Mouse (Mus musculus): ENCODE data around the gene Tmc6. TPM values are rescaled to one million over a fixed set of nuclear protein-coding genes. Genes with fewer than 3 reads are reported as not detected.

The Tmc6 gene
- total RNA-seq, 1 experiment: 36.0 TPM

DNA sequence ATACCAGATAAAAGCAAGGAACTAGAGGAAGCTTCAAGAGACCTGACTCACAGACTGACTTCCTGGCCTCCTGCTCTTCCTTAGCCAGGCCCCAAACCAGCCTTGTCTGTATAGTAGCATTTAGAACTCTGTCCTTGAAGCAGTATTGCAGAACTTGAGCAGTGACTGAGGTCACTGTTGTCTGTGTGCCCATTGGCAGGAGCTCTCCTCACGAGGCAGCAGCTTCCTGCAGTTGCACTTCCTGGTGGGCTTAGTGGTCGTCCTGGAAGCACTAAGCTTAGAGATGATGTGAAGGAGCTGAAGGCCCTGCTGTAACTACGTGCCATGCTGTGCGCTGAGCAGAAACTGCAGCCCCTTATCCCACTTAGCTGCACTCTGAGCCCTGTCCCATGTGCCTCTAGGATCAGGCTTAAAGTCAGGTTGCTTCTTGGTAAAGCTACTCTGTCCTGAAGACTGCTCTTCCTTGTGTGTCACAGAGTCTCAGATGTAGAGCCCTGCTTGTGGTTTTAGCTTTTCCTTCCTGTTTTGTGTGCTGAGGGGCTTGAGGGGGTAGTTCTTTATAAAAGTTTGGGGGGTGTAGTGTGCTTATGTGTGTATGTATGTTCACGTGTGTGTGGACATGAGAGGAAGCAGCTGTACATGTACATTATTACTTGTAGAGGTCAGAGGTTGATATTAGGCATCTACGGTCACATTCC, 57.2 kb downstream of the Tmc6 start:
- peaks cover 31% of the 10 kb centered on the region for H3K36me3 ChIP-seq (ENCODE audit: control insufficient read depth, insufficient read depth, low read length, poor library complexity, severe bottlenecking)
- no peak overlapping the region for H3K27ac ChIP-seq (ENCODE audit: insufficient read depth, low read depth, low read length, poor library complexity, severe bottlenecking)
- no peaks in the 10 kb centered on the region for H3K9me3 ChIP-seq (ENCODE audit: control insufficient read depth, insufficient read depth, low read depth, low read length)
- H3K4me1 ChIP-seq (ENCODE audit: control insufficient read depth in 2 of 2, insufficient read depth in 2 of 2, low read length in 2 of 2, poor library complexity in 1 of 2): no peaks in the 10 kb centered on the region
- no peak for TF ChIP-seq ZC3H11A (IDR thresholded peaks at IDR 0.05; ENCODE audit: borderline replicate concordance, low read depth, low read length)
- in situ Hi-C loops (cut with MboI; ENCODE audit: low sequenced_read_pairs in 2 of 2, unreplicated experiment in 2 of 2): no loop called here
- DNase-seq (ENCODE audit: low read depth, low spot score): no peak
- H3K9ac ChIP-seq (ENCODE audit: insufficient read depth, low read depth, low read length, poor library complexity, severe bottlenecking): no peak overlapping the region
- H3K4me3 ChIP-seq (ENCODE audit: insufficient read depth in 1 of 2, low read depth in 1 of 2, low read length in 2 of 2, poor library complexity in 1 of 2, severe bottlenecking in 1 of 2): no peak overlapping the region

DNA sequence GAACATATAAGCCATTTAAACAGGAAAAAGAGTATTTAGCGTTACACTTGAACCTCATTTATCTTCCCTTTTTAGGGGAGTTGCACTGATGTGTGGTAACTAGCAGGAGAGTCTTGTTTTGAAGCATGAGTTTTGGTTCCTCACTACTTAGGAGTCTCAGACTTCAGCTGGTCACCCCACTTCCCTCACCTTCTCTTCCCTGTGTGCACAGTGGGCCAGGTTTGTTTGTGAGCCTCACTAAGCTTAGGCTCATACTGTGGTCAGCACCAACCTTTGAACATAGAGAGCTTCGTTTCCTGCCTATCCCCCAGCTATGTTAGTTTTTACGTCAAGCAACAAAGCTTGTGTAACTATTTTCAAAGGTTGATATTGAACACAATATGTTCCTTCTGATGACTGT, 63.2 kb downstream of the Tmc6 start:
- Histone ChIP-seq H3K9ac (ENCODE audit: insufficient read depth, low read depth, low read length, poor library complexity, severe bottlenecking) (no peak overlapping the region), H3K4me3 (ENCODE audit: insufficient read depth in 1 of 2, low read depth in 1 of 2, low read length in 2 of 2, poor library complexity in 1 of 2, severe bottlenecking in 1 of 2) (no peak overlapping the region), H3K36me3 (ENCODE audit: control insufficient read depth, insufficient read depth, low read length, poor library complexity, severe bottlenecking) (peaks cover 44% of the 10 kb centered on the region), H3K4me1 (ENCODE audit: control insufficient read depth in 2 of 2, insufficient read depth in 2 of 2, low read length in 2 of 2, poor library complexity in 1 of 2) (no peaks in the 10 kb centered on the region), H3K9me3 (ENCODE audit: control insufficient read depth, insufficient read depth, low read depth, low read length) (no peaks in the 10 kb centered on the region), H3K27ac (ENCODE audit: insufficient read depth, low read depth, low read length, poor library complexity, severe bottlenecking) (no peak overlapping the region)
- no peak for DNase-seq (ENCODE audit: low read depth, low spot score)
- TF ChIP-seq ZC3H11A (IDR thresholded peaks at IDR 0.05; ENCODE audit: borderline replicate concordance, low read depth, low read length): no peak
- no peak for TF ChIP-seq ZNF384 (IDR thresholded peaks at IDR 0.05; ENCODE audit: low read depth, low read length)
- no peak for TF ChIP-seq CHD2 (IDR thresholded peaks at IDR 0.05; ENCODE audit: low read depth, low read length)
- no peak for TF ChIP-seq HCFC1 (IDR thresholded peaks at IDR 0.05; ENCODE audit: borderline replicate concordance, insufficient read depth, low read length)
- in situ Hi-C loops (cut with MboI; ENCODE audit: low sequenced_read_pairs in 2 of 2, unreplicated experiment in 2 of 2): no loop called here

Other genes with a start within 250 kb of the Tmc6 start
- gene Tnrc6c, start 127.9 kb downstream of the Tmc6 start, total RNA-seq (2012; rRNA removed): 21.5 and 32.4 TPM in 2 replicates
- gene Tmc8, start 122 bp downstream of the Tmc6 start, total RNA-seq (2012; rRNA removed): 3.9 and 7.6 TPM in 2 replicates
- not detected in 2 replicates for gene 6030468B19Rik, start 15.5 kb upstream of the Tmc6 start, total RNA-seq (2012; rRNA removed)
- gene Gm20708, start 27.5 kb upstream of the Tmc6 start, total RNA-seq (2012; rRNA removed): 0.40 and 0.42 TPM in 2 replicates
- 69.6 and 98.0 TPM in 2 replicates for gene Syngr2, start 27.5 kb upstream of the Tmc6 start, total RNA-seq (2012; rRNA removed)
- gene Afmid, start 43.7 kb upstream of the Tmc6 start, total RNA-seq (2012; rRNA removed): 1.8 and 2.4 TPM in 2 replicates
- gene Tk1, start 43.9 kb upstream of the Tmc6 start, total RNA-seq (2012; rRNA removed): 77.5 and 89.3 TPM in 2 replicates
- gene Birc5, start 67.1 kb upstream of the Tmc6 start, total RNA-seq (2012; rRNA removed): 125 and 166 TPM in 2 replicates
- 0.36 and 0.58 TPM in 2 replicates for gene Tmem235, start 78.6 kb upstream of the Tmc6 start, total RNA-seq (2012; rRNA removed)
- 1.2 and 3.1 TPM in 2 replicates for gene Tha1, start 91.3 kb upstream of the Tmc6 start, total RNA-seq (2012; rRNA removed)
- 69.8 and 78.6 TPM in 2 replicates for gene Socs3, start 187.8 kb upstream of the Tmc6 start, total RNA-seq (2012; rRNA removed)
- gene Pgs1, start 204.1 kb upstream of the Tmc6 start, total RNA-seq (2012; rRNA removed): 95.2 and 101 TPM in 2 replicates

Measured in ES-E14 (cell line).